Mouse (Mus musculus): ENCODE results near the gene Robo3.

Gene Robo3

GRCm38 (mm10) chr9:37367301-37368080, 65.6 kb downstream of the Robo3 start, which contains the start of gene Hepacam:
TSS of gene Hepacam (plus strand) at chr9:37367351.
- no peak for DNase-seq

DNA sequence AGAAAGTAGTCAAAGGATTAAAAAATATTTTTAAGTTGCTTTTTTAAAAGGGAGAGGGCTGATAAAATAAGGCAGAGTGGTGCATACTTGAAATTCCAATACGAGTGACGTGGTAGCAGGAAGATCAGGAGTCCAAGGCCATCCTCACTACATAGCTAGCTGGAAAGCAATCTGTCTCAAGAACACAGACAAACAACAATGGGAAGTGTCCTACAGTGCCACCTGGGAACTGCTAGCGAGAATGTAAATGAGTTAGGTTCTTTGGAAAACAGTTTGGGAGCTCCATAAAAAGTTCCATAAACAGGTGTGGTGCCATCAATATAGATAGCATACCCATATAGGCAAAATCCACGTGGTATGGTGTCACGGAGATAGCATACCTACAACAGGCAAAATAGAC, 67.3 kb downstream of the Robo3 start:
- no peak for DNase-seq

Measured in lung, postnatal 36 days (tissue).